Mouse (Mus musculus): ENCODE measurements at regions not wholly inside any gene's neighbourhood (a gene's known extent, or its start where the extent isn't known, plus 50 kb on each side); places are given as distances from the start of the nearest gene placed in this dataset.

DNA sequence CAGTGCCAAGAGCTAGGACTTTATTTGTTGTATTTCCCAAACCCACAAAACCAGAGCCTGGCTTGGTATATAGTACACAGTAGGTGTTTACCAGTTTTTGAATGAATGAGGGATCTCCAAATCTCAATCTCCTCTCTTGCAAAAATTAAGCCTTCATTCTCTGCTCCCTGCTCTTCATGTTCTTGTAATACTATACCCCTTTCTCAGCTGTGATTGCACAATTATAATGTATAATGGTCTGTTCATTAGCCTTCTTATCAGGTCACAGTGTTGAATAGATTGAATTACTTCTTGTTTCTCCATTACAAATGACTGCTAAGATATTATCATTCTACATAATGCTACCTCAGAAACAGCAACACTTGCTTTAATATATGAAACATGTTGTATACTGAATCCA is 119.1 kb upstream of the Tars start:
- H3ac ChIP-seq (ENCODE audit: control insufficient read depth, insufficient read length, low read depth) = no peak overlapping the region
- TF ChIP-seq CEBPB (IDR thresholded peaks at IDR 0.05; ENCODE audit: low read depth) (peak; percentile 92), MYOG (IDR thresholded peaks at IDR 0.05; ENCODE audit: control insufficient read depth, extremely low read depth, insufficient read length) (no peak), USF1 (IDR thresholded peaks at IDR 0.05; ENCODE audit: low read depth) (no peak)
- H3K36me3 ChIP-seq (ENCODE audit: control insufficient read depth, insufficient read depth) = no peaks in the 10 kb centered on the region

DNA sequence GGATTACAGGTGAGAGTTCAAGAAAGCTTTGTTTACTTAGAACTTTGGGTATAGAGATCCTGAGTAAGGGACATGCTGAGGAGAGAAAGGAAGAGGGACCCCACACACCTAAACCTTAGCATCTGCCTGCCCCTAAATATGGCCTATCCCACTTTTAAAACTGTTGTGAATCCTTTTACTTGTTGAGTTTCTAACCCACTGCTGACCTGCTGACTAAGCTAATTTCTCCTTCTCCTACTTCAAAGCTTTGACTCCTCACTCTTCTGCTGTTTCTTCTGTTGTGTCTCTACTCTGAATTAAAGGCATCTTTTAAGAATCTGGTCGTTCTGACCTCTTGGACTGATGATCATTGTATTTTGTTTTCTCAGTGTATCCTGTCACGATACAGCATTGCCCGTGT is 118.4 kb upstream of the Tars start:
- TF ChIP-seq USF1 (IDR thresholded peaks at IDR 0.05; ENCODE audit: low read depth) = no peak
- TF ChIP-seq CTCF (IDR thresholded peaks at IDR 0.05; ENCODE audit: control insufficient read depth, insufficient read depth, insufficient read length) = no peak
- no peak for TF ChIP-seq FOSL1 (IDR thresholded peaks at IDR 0.05; ENCODE audit: insufficient read depth, low read length, poor library complexity, severe bottlenecking)
- TF ChIP-seq CEBPB (IDR thresholded peaks at IDR 0.05; ENCODE audit: low read depth) = no peak
- Histone ChIP-seq H3K4me3 (ENCODE audit: insufficient read depth, poor library complexity, severe bottlenecking) (no peak overlapping the region), H3K79me3 (ENCODE audit: low read depth) (no peaks in the 10 kb centered on the region), H3K79me2 (ENCODE audit: control insufficient read depth, insufficient read depth) (no peaks in the 10 kb centered on the region), H3K36me3 (ENCODE audit: control insufficient read depth, insufficient read depth) (no peaks in the 10 kb centered on the region), H3ac (ENCODE audit: control insufficient read depth, insufficient read length, low read depth) (no peak overlapping the region), H3K27me3 (ENCODE audit: control insufficient read depth, insufficient read depth, insufficient read length) (no peaks in the 10 kb centered on the region)

More for the DNA sequence above, 119.1 kb upstream of the Tars start:
- no peak overlapping the region for H3K4me3 ChIP-seq (ENCODE audit: insufficient read depth, poor library complexity, severe bottlenecking)
- H3K79me2 ChIP-seq (ENCODE audit: control insufficient read depth, insufficient read depth) = no peaks in the 10 kb centered on the region
- H3K27me3 ChIP-seq (ENCODE audit: control insufficient read depth, insufficient read depth, insufficient read length) = no peaks in the 10 kb centered on the region
- no peaks in the 10 kb centered on the region for H3K79me3 ChIP-seq (ENCODE audit: low read depth)

GRCm38 (mm10) chr15:11505076-11505639 is 105.7 kb upstream of the Tars start:
- Histone ChIP-seq H3K79me2 (ENCODE audit: control insufficient read depth, insufficient read depth) (no peaks in the 10 kb centered on the region), H3K27me3 (ENCODE audit: control insufficient read depth, insufficient read depth, insufficient read length) (no peaks in the 10 kb centered on the region), H3K79me3 (ENCODE audit: low read depth) (no peaks in the 10 kb centered on the region), H3K36me3 (ENCODE audit: control insufficient read depth, insufficient read depth) (no peaks in the 10 kb centered on the region), H3ac (ENCODE audit: control insufficient read depth, insufficient read length, low read depth) (no peak overlapping the region), H3K4me3 (ENCODE audit: insufficient read depth, poor library complexity, severe bottlenecking) (no peak overlapping the region)
- TF ChIP-seq CEBPB (IDR thresholded peaks at IDR 0.05; ENCODE audit: low read depth) = no peak
- peak; percentile 13 for TF ChIP-seq USF1 (IDR thresholded peaks at IDR 0.05; ENCODE audit: low read depth)
- TF ChIP-seq MAX (IDR thresholded peaks at IDR 0.05) = no peak
- no peak for TF ChIP-seq MYOG (IDR thresholded peaks at IDR 0.05; ENCODE audit: control insufficient read depth, extremely low read depth, insufficient read length)
- no peak for TF ChIP-seq MYOD1 (IDR thresholded peaks at IDR 0.05; ENCODE audit: control insufficient read depth, insufficient read length, low read depth)
- TF ChIP-seq FOSL1 (IDR thresholded peaks at IDR 0.05; ENCODE audit: insufficient read depth, low read length, poor library complexity, severe bottlenecking) = no peak
- no peak for TF ChIP-seq CTCF (IDR thresholded peaks at IDR 0.05; ENCODE audit: control insufficient read depth, insufficient read depth, insufficient read length)

DNA sequence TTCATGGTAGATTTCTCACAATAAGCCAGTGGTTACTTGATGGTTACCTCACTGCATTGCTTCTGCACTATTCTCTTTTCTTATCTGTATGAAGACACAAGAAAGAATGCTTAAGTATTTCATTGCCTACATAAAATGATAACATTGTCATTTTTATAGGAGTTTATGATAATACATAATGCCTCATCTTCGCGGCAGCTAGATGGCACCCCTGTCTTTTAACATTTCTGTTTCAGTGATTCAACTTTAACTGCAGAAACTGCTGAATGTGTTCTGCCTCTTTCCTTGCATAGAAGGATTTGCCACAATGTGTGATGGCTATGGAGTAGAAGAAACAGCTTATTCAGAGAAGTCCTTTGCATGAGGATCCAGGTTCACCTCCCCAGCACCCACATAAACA is 97.0 kb upstream of the Tars start:
- H3ac ChIP-seq (ENCODE audit: control insufficient read depth, insufficient read length, low read depth) = no peak overlapping the region
- no peaks in the 10 kb centered on the region for H3K36me3 ChIP-seq (ENCODE audit: control insufficient read depth, insufficient read depth)
- H3K79me2 ChIP-seq (ENCODE audit: control insufficient read depth, insufficient read depth) = no peaks in the 10 kb centered on the region
- H3K27me3 ChIP-seq (ENCODE audit: control insufficient read depth, insufficient read depth, insufficient read length) = no peaks in the 10 kb centered on the region
- TF ChIP-seq CTCF (IDR thresholded peaks at IDR 0.05; ENCODE audit: control insufficient read depth, insufficient read depth, insufficient read length) (no peak), USF1 (IDR thresholded peaks at IDR 0.05; ENCODE audit: low read depth) (no peak), MYOG (IDR thresholded peaks at IDR 0.05; ENCODE audit: control insufficient read depth, extremely low read depth, insufficient read length) (no peak), MAX (IDR thresholded peaks at IDR 0.05) (no peak)
- H3K4me3 ChIP-seq (ENCODE audit: insufficient read depth, poor library complexity, severe bottlenecking) = no peak overlapping the region
- no peaks in the 10 kb centered on the region for H3K79me3 ChIP-seq (ENCODE audit: low read depth)

DNA sequence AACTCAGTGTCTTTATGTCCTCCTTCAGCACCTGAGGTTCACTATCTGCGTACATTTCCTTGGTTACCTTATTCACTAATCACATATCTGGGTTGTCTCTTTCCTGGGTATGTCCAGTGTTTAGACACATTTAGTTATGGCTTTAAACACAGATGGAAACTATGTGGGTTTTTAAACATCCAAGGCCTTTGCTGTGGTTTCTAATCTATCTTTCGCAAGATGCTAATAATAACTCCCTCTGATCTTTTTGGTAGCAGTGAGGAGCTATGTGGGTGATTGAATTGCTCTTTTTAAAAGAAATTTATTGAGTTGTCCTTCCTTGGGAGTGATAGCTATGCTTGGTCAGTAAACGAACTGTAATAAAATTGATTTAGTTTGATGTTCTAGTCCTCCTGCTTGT is 89.7 kb upstream of the Tars start:
- TF ChIP-seq MAX (IDR thresholded peaks at IDR 0.05) (no peak), CEBPB (IDR thresholded peaks at IDR 0.05; ENCODE audit: low read depth) (peak; percentile 45)

DNA sequence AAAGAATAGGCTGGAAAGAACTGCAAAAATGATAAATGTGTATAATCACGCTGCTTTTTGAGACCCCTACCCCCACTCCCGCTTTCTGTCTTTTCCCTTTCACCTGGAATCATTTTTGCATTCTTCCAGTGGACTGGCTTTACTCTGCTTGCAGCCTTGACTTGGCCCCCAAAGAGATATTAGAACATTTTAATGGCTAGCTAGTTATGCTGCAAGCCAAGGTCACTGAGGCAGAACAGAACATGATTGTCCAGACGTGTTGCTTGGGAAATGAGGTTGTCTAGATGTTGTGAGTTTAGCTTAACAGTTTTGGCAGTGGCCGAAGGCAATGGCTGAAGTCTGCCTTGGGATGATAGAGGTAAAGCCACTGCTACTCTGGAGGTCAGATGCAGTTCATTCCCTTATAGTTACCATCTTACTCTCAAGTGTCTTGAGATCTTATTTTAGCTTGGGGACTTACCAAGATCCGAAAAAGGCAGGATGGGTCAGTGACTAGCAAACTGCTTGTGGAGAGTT is 87.9 kb upstream of the Tars start:
- TF ChIP-seq CEBPB (IDR thresholded peaks at IDR 0.05; ENCODE audit: low read depth) (no peak), MYOD1 (IDR thresholded peaks at IDR 0.05; ENCODE audit: control insufficient read depth, insufficient read length, low read depth) (no peak), CTCF (IDR thresholded peaks at IDR 0.05; ENCODE audit: control insufficient read depth, insufficient read depth, insufficient read length) (no peak), MAX (IDR thresholded peaks at IDR 0.05) (no peak), FOSL1 (IDR thresholded peaks at IDR 0.05; ENCODE audit: insufficient read depth, low read length, poor library complexity, severe bottlenecking) (no peak), USF1 (IDR thresholded peaks at IDR 0.05; ENCODE audit: low read depth) (no peak), MYOG (IDR thresholded peaks at IDR 0.05; ENCODE audit: control insufficient read depth, extremely low read depth, insufficient read length) (no peak)
- Histone ChIP-seq H3ac (ENCODE audit: control insufficient read depth, insufficient read length, low read depth) (no peak overlapping the region), H3K27me3 (ENCODE audit: control insufficient read depth, insufficient read depth, insufficient read length) (no peaks in the 10 kb centered on the region), H3K36me3 (ENCODE audit: control insufficient read depth, insufficient read depth) (no peaks in the 10 kb centered on the region), H3K79me2 (ENCODE audit: control insufficient read depth, insufficient read depth) (no peaks in the 10 kb centered on the region), H3K79me3 (ENCODE audit: low read depth) (no peaks in the 10 kb centered on the region), H3K4me3 (ENCODE audit: insufficient read depth, poor library complexity, severe bottlenecking) (no peak overlapping the region)

More for the DNA sequence above, 89.7 kb upstream of the Tars start:
- H3K4me3 ChIP-seq (ENCODE audit: insufficient read depth, poor library complexity, severe bottlenecking) = no peak overlapping the region
- no peaks in the 10 kb centered on the region for H3K79me3 ChIP-seq (ENCODE audit: low read depth)
- H3K27me3 ChIP-seq (ENCODE audit: control insufficient read depth, insufficient read depth, insufficient read length) = no peaks in the 10 kb centered on the region
- H3K36me3 ChIP-seq (ENCODE audit: control insufficient read depth, insufficient read depth) = no peaks in the 10 kb centered on the region
- H3K79me2 ChIP-seq (ENCODE audit: control insufficient read depth, insufficient read depth) = no peaks in the 10 kb centered on the region
- no peak overlapping the region for H3ac ChIP-seq (ENCODE audit: control insufficient read depth, insufficient read length, low read depth)

Measured in C2C12 (cell line).